Mouse (Mus musculus): Measurements from ENCODE around the gene Ccdc70. TPM values are rescaled to one million over a fixed set of nuclear protein-coding genes. Genes with fewer than 3 reads are reported as not detected.

The Ccdc70 gene
- polyA plus RNA-seq, 1 experiment from 2014 or later, result not detected

GRCm38 (mm10) chr8:22017731-22018130 lies 48.2 kb downstream of the Ccdc70 start:
- Histone ChIP-seq H3K4me1 (ENCODE audit: control insufficient read depth, low read depth, low read length) (no peaks in the 10 kb centered on the region), H3K4me2 (ENCODE audit: low read depth, low read length) (no peak overlapping the region), H3K9ac (ENCODE audit: low read depth, low read length) (no peak overlapping the region), H3K27ac (ENCODE audit: low read length) (no peak overlapping the region), H3K9me3 (replicated peaks; ENCODE audit: control insufficient read depth, low read length) (no peaks in the 10 kb centered on the region), H3K4me3 (ENCODE audit: low read depth, low read length) (no peak overlapping the region), H3K27me3 (ENCODE audit: control insufficient read depth, insufficient read depth, low read depth, low read length) (no peaks in the 10 kb centered on the region), H3K36me3 (ENCODE audit: control insufficient read depth, insufficient read depth) (peaks cover 9% of the 10 kb centered on the region; the same call in 1 of the 2 replicates)
- no peak for ATAC-seq (ENCODE audit: low read depth)
- WGBS (ENCODE audit: insufficient replicate concordance), result 80% methylated on average over 7 of the region's 7 CpGs

GRCm38 (mm10) chr8:22019498-22019897 lies 49.9 kb downstream of the Ccdc70 start:
- 72% methylated on average over 5 of the region's 5 CpGs for WGBS (ENCODE audit: insufficient replicate concordance)
- Histone ChIP-seq H3K36me3 (ENCODE audit: control insufficient read depth, insufficient read depth) (peaks cover 4% of the 10 kb centered on the region; the same call in 1 of the 2 replicates), H3K4me1 (ENCODE audit: control insufficient read depth, low read depth, low read length) (no peaks in the 10 kb centered on the region), H3K27me3 (ENCODE audit: control insufficient read depth, insufficient read depth, low read depth, low read length) (no peaks in the 10 kb centered on the region), H3K9ac (ENCODE audit: low read depth, low read length) (no peak overlapping the region), H3K27ac (ENCODE audit: low read length) (no peak overlapping the region), H3K4me3 (ENCODE audit: low read depth, low read length) (no peak overlapping the region), H3K9me3 (replicated peaks; ENCODE audit: control insufficient read depth, low read length) (no peaks in the 10 kb centered on the region), H3K4me2 (ENCODE audit: low read depth, low read length) (no peak overlapping the region)
- ATAC-seq (ENCODE audit: low read depth), result peak; percentile 9; the same call in 1 of the 2 replicates

GRCm38 (mm10) chr8:22022244-22022643 lies 52.7 kb downstream of the Ccdc70 start:
- Histone ChIP-seq H3K27me3 (ENCODE audit: control insufficient read depth, insufficient read depth, low read depth, low read length) (no peaks in the 10 kb centered on the region), H3K4me1 (ENCODE audit: control insufficient read depth, low read depth, low read length) (no peaks in the 10 kb centered on the region), H3K4me3 (ENCODE audit: low read depth, low read length) (no peak overlapping the region), H3K36me3 (ENCODE audit: control insufficient read depth, insufficient read depth) (peaks cover 8% of the 10 kb centered on the region), H3K4me2 (ENCODE audit: low read depth, low read length) (no peak overlapping the region), H3K9ac (ENCODE audit: low read depth, low read length) (no peak overlapping the region), H3K27ac (ENCODE audit: low read length) (no peak overlapping the region), H3K9me3 (replicated peaks; ENCODE audit: control insufficient read depth, low read length) (no peaks in the 10 kb centered on the region)
- ATAC-seq (ENCODE audit: low read depth), result no peak
- 54% methylated on average over 7 of the region's 7 CpGs for WGBS (ENCODE audit: insufficient replicate concordance)

Other genes with a start within 250 kb of the Ccdc70 start
- gene Defa24, start 235.3 kb upstream of the Ccdc70 start, polyA plus RNA-seq (2015; fragmentation: Nextera tagmentation; extraction: Ambion mirVana), result 0.63 TPM in 1 of 2 replicates, not detected in the other
- gene Defb50, start 146.2 kb upstream of the Ccdc70 start, polyA plus RNA-seq (2015; fragmentation: Nextera tagmentation; extraction: Ambion mirVana), result not detected in 2 replicates
- gene Defb2, start 129.8 kb upstream of the Ccdc70 start, polyA plus RNA-seq (2015; fragmentation: Nextera tagmentation; extraction: Ambion mirVana), result not detected in 2 replicates
- gene Defb10, start 110.9 kb upstream of the Ccdc70 start, polyA plus RNA-seq (2015; fragmentation: Nextera tagmentation; extraction: Ambion mirVana), result not detected in 2 replicates
- not detected in 2 replicates for gene Defb9, start 84.4 kb upstream of the Ccdc70 start, polyA plus RNA-seq (2015; fragmentation: Nextera tagmentation; extraction: Ambion mirVana)
- gene Defb11, start 63.4 kb upstream of the Ccdc70 start, polyA plus RNA-seq (2015; fragmentation: Nextera tagmentation; extraction: Ambion mirVana), result not detected in 2 replicates
- gene Defb15, start 37.1 kb upstream of the Ccdc70 start, polyA plus RNA-seq (2015; fragmentation: Nextera tagmentation; extraction: Ambion mirVana), result not detected in 2 replicates
- not detected in 2 replicates for gene Defb35, start 31.4 kb upstream of the Ccdc70 start, polyA plus RNA-seq (2015; fragmentation: Nextera tagmentation; extraction: Ambion mirVana)
- gene Defb13, start 23.0 kb upstream of the Ccdc70 start, polyA plus RNA-seq (2015; fragmentation: Nextera tagmentation; extraction: Ambion mirVana), result not detected in 2 replicates
- not detected in 2 replicates for gene Fam90a1a, start 11.1 kb upstream of the Ccdc70 start, polyA plus RNA-seq (2015; fragmentation: Nextera tagmentation; extraction: Ambion mirVana)
- gene Atp7b, start 90.5 kb downstream of the Ccdc70 start, polyA plus RNA-seq (2015; fragmentation: Nextera tagmentation; extraction: Ambion mirVana), result 12.8 and 14.1 TPM in 2 replicates
- 11.0 TPM in 2 replicates for gene Alg11, start 90.9 kb downstream of the Ccdc70 start, polyA plus RNA-seq (2015; fragmentation: Nextera tagmentation; extraction: Ambion mirVana)
- gene Nek5, start 155.3 kb downstream of the Ccdc70 start, polyA plus RNA-seq (2015; fragmentation: Nextera tagmentation; extraction: Ambion mirVana), result 0.06 and 0.15 TPM in 2 replicates
- 1.3 and 1.4 TPM in 2 replicates for gene Nek3, start 196.7 kb downstream of the Ccdc70 start, polyA plus RNA-seq (2015; fragmentation: Nextera tagmentation; extraction: Ambion mirVana)
- gene Ckap2, start 216.0 kb downstream of the Ccdc70 start, polyA plus RNA-seq (2015; fragmentation: Nextera tagmentation; extraction: Ambion mirVana), result 19.9 and 22.1 TPM in 2 replicates
- gene Vps36, start 223.0 kb downstream of the Ccdc70 start, polyA plus RNA-seq (2015; fragmentation: Nextera tagmentation; extraction: Ambion mirVana), result 7.5 and 7.6 TPM in 2 replicates